Mouse (Mus musculus) CH12.LX (cell line): Measurements from ENCODE around the gene Nol9.

Source experiments
- CTCF ChIP-seq, 2 experiments: IDR thresholded peaks in 1 of 2; conservative IDR thresholded peaks in 1 of 2; 2 replicates each; pipeline ENCODE4 v1.5.1; 2011 to 2012; ENCODE audit warnings: low read depth in 2 of 2, low read length in 2 of 2, improper control_type of control experiment in 1 of 2, inconsistent platforms in 1 of 2, mild to moderate bottlenecking in 1 of 2, moderate library complexity in 1 of 2
- KAT2A ChIP-seq: IDR thresholded peaks from 2 replicates; pipeline ENCODE4 v1.6.1; 2012; ENCODE audit warnings: low read length, improper control_type of control experiment, inconsistent platforms; ENCODE audit not compliant: insufficient replicate concordance

- TF ChIP-seq CTCF (conservative IDR thresholded peaks at IDR 0.05 in 1 of 2, IDR thresholded peaks at IDR 0.05 in 1 of 2; ENCODE audit: low read depth in 2 of 2, low read length in 2 of 2) (peak; percentile 43 to 92; a peak in 3 of 4 replicates), KAT2A (peak; percentile 76; the same call in 1 of the 2 replicates)
Measured at GRCm38 (mm10) chr4:152038985-152039830, at the start of gene Nol9.
